Mouse (Mus musculus) myocyte (in vitro differentiated cells): ENCODE measurements at regions not wholly inside any gene's neighbourhood (a gene's known extent, or its start where the extent isn't known, plus 50 kb on each side); places are given as distances from the start of the nearest gene placed in this dataset.

ENCODE experiments used
- H3K27me3 ChIP-seq: one replicate; pipeline ENCODE4 v1.6.1; 2011; ENCODE audit not compliant: control insufficient read depth, insufficient read depth, insufficient read length
- H3K36me3 ChIP-seq: one replicate; pipeline ENCODE4 v1.6.1; 2011; ENCODE audit not compliant: control insufficient read depth, insufficient read depth
- H3K4me2 ChIP-seq: one replicate; pipeline ENCODE4 v1.6.1; 2011; ENCODE audit warnings: low read depth, control low read depth
- H3K4me3 ChIP-seq: one replicate; pipeline ENCODE4 v1.5.1; 2011; ENCODE audit warnings: mild to moderate bottlenecking, control low read depth, moderate library complexity
- H3K79me2 ChIP-seq: one replicate; pipeline ENCODE4 v1.6.1; 2011; ENCODE audit not compliant: control insufficient read depth, insufficient read depth
- H3ac ChIP-seq: one replicate; pipeline ENCODE4 v1.6.1; 2011; ENCODE audit not compliant: control insufficient read depth, insufficient read length
- CEBPB ChIP-seq: IDR thresholded peaks from 2 replicates; pipeline ENCODE4 v1.6.1; 2011; ENCODE audit warnings: mild to moderate bottlenecking, moderate library complexity; ENCODE audit not compliant: poor library complexity, insufficient read depth, severe bottlenecking
- E2F4 ChIP-seq: IDR thresholded peaks from one replicate; pipeline ENCODE4 v1.6.1; 2011; ENCODE audit warnings: mild to moderate bottlenecking, control low read depth, moderate library complexity; ENCODE audit not compliant: insufficient read depth
- MAX ChIP-seq: IDR thresholded peaks from one replicate; pipeline ENCODE4 v1.6.1; 2011; ENCODE audit warnings: low read depth, mild to moderate bottlenecking, control low read depth
- MYOD1 ChIP-seq, 3 experiments: IDR thresholded peaks; one replicate each; pipeline ENCODE4 v1.6.1; 2011; ENCODE audit warnings: control low read depth in 2 of 3, low read depth in 2 of 3, mild to moderate bottlenecking in 2 of 3, moderate library complexity in 1 of 3; ENCODE audit not compliant: insufficient read length in 2 of 3, control insufficient read depth in 1 of 3
- MYOG ChIP-seq, 3 experiments: IDR thresholded peaks; one replicate each; pipeline ENCODE4 v1.6.1; 2011; ENCODE audit warnings: control low read depth in 2 of 3, low read depth in 2 of 3, mild to moderate bottlenecking in 2 of 3; ENCODE audit not compliant: insufficient read length in 2 of 3, control insufficient read depth in 1 of 3, insufficient read depth in 1 of 3
- POLR2A ChIP-seq: IDR thresholded peaks from one replicate; pipeline ENCODE4 v1.6.1; 2011; ENCODE audit warnings: low read depth, mild to moderate bottlenecking, control low read depth, moderate library complexity; ENCODE audit not compliant: insufficient read length
- POLR2AphosphoS2 ChIP-seq: IDR thresholded peaks from one replicate; pipeline ENCODE4 v1.6.1; 2011; ENCODE audit warnings: low read depth, control low read depth; ENCODE audit not compliant: insufficient read length
- REST ChIP-seq: IDR thresholded peaks from one replicate; pipeline ENCODE4 v1.6.1; 2011; ENCODE audit warnings: mild to moderate bottlenecking, control low read depth, moderate library complexity; ENCODE audit not compliant: insufficient read depth, insufficient read length
- SRF ChIP-seq: IDR thresholded peaks from one replicate; pipeline ENCODE4 v1.6.1; 2011; ENCODE audit warnings: low read depth; ENCODE audit not compliant: control insufficient read depth, insufficient read length
- TCF12 ChIP-seq: IDR thresholded peaks from one replicate; pipeline ENCODE4 v1.6.1; 2011; ENCODE audit warnings: mild to moderate bottlenecking, control low read depth; ENCODE audit not compliant: poor library complexity, insufficient read depth, severe bottlenecking
- TCF3 ChIP-seq: IDR thresholded peaks from one replicate; pipeline ENCODE4 v1.6.1; 2011; ENCODE audit warnings: low read depth, control low read depth; ENCODE audit not compliant: insufficient read length
- USF1 ChIP-seq: IDR thresholded peaks from one replicate; pipeline ENCODE4 v1.6.1; 2011; ENCODE audit warnings: low read depth, mild to moderate bottlenecking, control low read depth, moderate library complexity

GRCm38 (mm10) chr5:142337436-142337835, 63.9 kb upstream of the Foxk1 start:
- Histone ChIP-seq H3K4me2 (no peak overlapping the region), H3K36me3 (no peaks in the 10 kb centered on the region), H3ac (no peak overlapping the region), H3K79me2 (no peaks in the 10 kb centered on the region), H3K4me3 (no peak overlapping the region), H3K27me3 (peaks cover 17% of the 10 kb centered on the region)
- TF ChIP-seq CEBPB = no peak
- TF ChIP-seq USF1 = no peak

DNA sequence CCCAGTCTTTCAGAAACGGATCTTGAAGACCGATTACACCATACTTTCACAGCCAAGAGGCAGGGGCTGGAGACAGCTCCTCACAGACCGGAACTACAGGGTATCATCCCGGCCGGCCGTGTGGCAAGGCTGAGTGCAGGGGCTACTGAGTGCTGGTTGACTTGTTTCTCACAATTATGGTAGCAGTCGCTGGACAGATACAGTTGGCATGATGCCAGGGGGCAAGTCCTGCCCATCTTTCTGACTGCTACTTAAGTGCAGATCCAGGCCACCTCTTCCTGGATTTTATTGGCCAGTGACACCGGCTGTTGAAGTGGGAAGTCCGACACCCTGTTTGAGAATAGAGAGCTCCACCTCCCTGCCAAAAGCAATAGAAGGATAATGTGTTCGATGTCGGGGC, 63.2 kb upstream of the Foxk1 start:
- no peak for TF ChIP-seq POLR2AphosphoS2
- no peak for TF ChIP-seq E2F4
- TF ChIP-seq MYOD1 (IDR thresholded peaks at IDR 0.05; ENCODE audit: control insufficient read depth in 1 of 3, insufficient read length in 2 of 3, low read depth in 2 of 3) = no peak
- TF ChIP-seq USF1 = no peak
- TF ChIP-seq TCF3 = no peak
- no peak for TF ChIP-seq TCF12
- no peak for TF ChIP-seq REST
- no peak for TF ChIP-seq SRF
- no peak for TF ChIP-seq POLR2A
- TF ChIP-seq CEBPB = no peak
- Histone ChIP-seq H3K27me3 (peaks cover 17% of the 10 kb centered on the region), H3K4me2 (no peak overlapping the region), H3K36me3 (no peaks in the 10 kb centered on the region), H3K4me3 (no peak overlapping the region), H3ac (no peak overlapping the region), H3K79me2 (no peaks in the 10 kb centered on the region)

GRCm38 (mm10) chr5:142340205-142341025, 60.9 kb upstream of the Foxk1 start:
- H3K36me3 ChIP-seq = no peaks in the 10 kb centered on the region
- H3K4me2 ChIP-seq = no peak overlapping the region
- no peaks in the 10 kb centered on the region for H3K79me2 ChIP-seq
- H3K4me3 ChIP-seq = no peak overlapping the region
- peaks cover 8% of the 10 kb centered on the region for H3K27me3 ChIP-seq
- TF ChIP-seq CEBPB (no peak), MAX (no peak), POLR2AphosphoS2 (no peak), REST (no peak), TCF3 (no peak), USF1 (no peak), MYOD1 (IDR thresholded peaks at IDR 0.05; ENCODE audit: control insufficient read depth in 1 of 3, insufficient read length in 2 of 3, low read depth in 2 of 3) (no peak), MYOG (IDR thresholded peaks at IDR 0.05; ENCODE audit: control insufficient read depth in 1 of 3, insufficient read depth in 1 of 3, insufficient read length in 2 of 3, low read depth in 2 of 3) (no peak), SRF (no peak), E2F4 (no peak), TCF12 (no peak), POLR2A (no peak)
- no peak overlapping the region for H3ac ChIP-seq

- TF ChIP-seq POLR2A (no peak), TCF12 (no peak), MAX (no peak), SRF (no peak), TCF3 (no peak), MYOG (IDR thresholded peaks at IDR 0.05; ENCODE audit: control insufficient read depth in 1 of 3, insufficient read depth in 1 of 3, insufficient read length in 2 of 3, low read depth in 2 of 3) (no peak), USF1 (no peak), REST (no peak), POLR2AphosphoS2 (no peak), E2F4 (no peak), MYOD1 (IDR thresholded peaks at IDR 0.05; ENCODE audit: control insufficient read depth in 1 of 3, insufficient read length in 2 of 3, low read depth in 2 of 3) (no peak), CEBPB (no peak)
- H3K36me3 ChIP-seq = no peaks in the 10 kb centered on the region
- H3K4me2 ChIP-seq = no peak overlapping the region
- no peaks in the 10 kb centered on the region for H3K79me2 ChIP-seq
- peaks cover 4% of the 10 kb centered on the region for H3K27me3 ChIP-seq
- H3K4me3 ChIP-seq = no peak overlapping the region
- H3ac ChIP-seq = no peak overlapping the region
Measured at GRCm38 (mm10) chr5:142341026-142341432, 60.3 kb upstream of the Foxk1 start.

DNA sequence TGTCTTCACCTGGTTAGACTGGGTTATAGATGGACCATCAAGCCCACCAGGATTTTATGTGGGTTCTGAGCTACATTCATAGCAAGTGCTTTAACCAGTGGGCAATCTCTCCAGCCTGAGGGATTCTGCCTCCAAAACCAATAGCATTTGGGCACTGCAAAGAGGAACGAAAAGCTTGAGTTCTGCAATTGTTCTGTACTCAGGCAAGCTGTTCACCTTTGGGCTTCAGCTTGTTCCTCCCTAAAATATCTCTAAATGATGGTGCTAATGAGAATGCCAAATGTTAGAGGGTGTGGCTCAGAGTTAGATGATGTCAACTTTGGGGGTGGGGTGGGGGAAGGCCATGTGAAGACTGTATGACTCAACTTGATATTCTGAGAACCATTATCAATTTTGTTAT, 54.8 kb upstream of the Foxk1 start:
- H3K79me2 ChIP-seq = no peaks in the 10 kb centered on the region
- H3K4me2 ChIP-seq = no peak overlapping the region
- H3K4me3 ChIP-seq = no peak overlapping the region
- H3ac ChIP-seq = no peak overlapping the region
- H3K36me3 ChIP-seq = no peaks in the 10 kb centered on the region
- TF ChIP-seq MAX (no peak), SRF (no peak), TCF3 (no peak), TCF12 (no peak), MYOG (IDR thresholded peaks at IDR 0.05; ENCODE audit: control insufficient read depth in 1 of 3, insufficient read depth in 1 of 3, insufficient read length in 2 of 3, low read depth in 2 of 3) (no peak), E2F4 (no peak), CEBPB (no peak), POLR2A (no peak), POLR2AphosphoS2 (no peak), MYOD1 (IDR thresholded peaks at IDR 0.05; ENCODE audit: control insufficient read depth in 1 of 3, insufficient read length in 2 of 3, low read depth in 2 of 3) (no peak), REST (no peak), USF1 (no peak)
- H3K27me3 ChIP-seq = no peaks in the 10 kb centered on the region
